Mouse (Mus musculus): ENCODE results near the gene Kif14. TPM values are rescaled to one million over a fixed set of nuclear protein-coding genes. Genes with fewer than 3 reads are reported as not detected.

Kif14 gene
- polyA plus RNA-seq, 1 experiment from 2014 or later: 7.6 TPM

GRCm38 (mm10) chr1:136564963-136565362 is 98.8 kb downstream of the Kif14 start:
- Histone ChIP-seq H3K9me3 (ENCODE audit: control insufficient read depth, low read length) (no peaks in the 10 kb centered on the region), H3K27me3 (replicated peaks; ENCODE audit: control insufficient read depth, insufficient read depth, low read length) (no peaks in the 10 kb centered on the region), H3K4me3 (ENCODE audit: low read depth, low read length) (no peak overlapping the region), H3K4me1 (replicated peaks; ENCODE audit: control insufficient read depth, insufficient read depth, low read length) (peaks cover 12% of the 10 kb centered on the region), H3K4me2 (ENCODE audit: low read length) (no peak overlapping the region), H3K36me3 (ENCODE audit: control insufficient read depth, insufficient read depth, low read length) (no peaks in the 10 kb centered on the region), H3K9ac (ENCODE audit: low read length) (no peak overlapping the region), H3K27ac (ENCODE audit: low read depth) (no peak overlapping the region)
- DNase-seq (ENCODE audit: low spot score): no peak
- no peak for ATAC-seq (replicated peaks; ENCODE audit: low FRiP score, low TSS enrichment, low read depth)
- WGBS: 77% methylated on average over 4 of the region's 4 CpGs

- DNase-seq (ENCODE audit: low spot score) (no peak), ATAC-seq (replicated peaks; ENCODE audit: low FRiP score, low TSS enrichment, low read depth) (no peak)
- no peaks in the 10 kb centered on the region for H3K27me3 ChIP-seq (replicated peaks; ENCODE audit: control insufficient read depth, insufficient read depth, low read length)
- no peak overlapping the region for H3K4me2 ChIP-seq (ENCODE audit: low read length)
- no peak overlapping the region for H3K27ac ChIP-seq (ENCODE audit: low read depth)
- no peaks in the 10 kb centered on the region for H3K36me3 ChIP-seq (ENCODE audit: control insufficient read depth, insufficient read depth, low read length)
- H3K9me3 ChIP-seq (ENCODE audit: control insufficient read depth, low read length): no peaks in the 10 kb centered on the region
- no peak overlapping the region for H3K9ac ChIP-seq (ENCODE audit: low read length)
- H3K4me3 ChIP-seq (ENCODE audit: low read depth, low read length): no peak overlapping the region
- H3K4me1 ChIP-seq (replicated peaks; ENCODE audit: control insufficient read depth, insufficient read depth, low read length): peaks cover 12% of the 10 kb centered on the region
- WGBS: 94% methylated on average over 5 of the region's 5 CpGs
Observed at GRCm38 (mm10) chr1:136566386-136566785, 100.2 kb downstream of the Kif14 start.

- Histone ChIP-seq H3K4me3 (ENCODE audit: low read depth, low read length) (no peak overlapping the region), H3K9ac (ENCODE audit: low read length) (no peak overlapping the region), H3K4me2 (ENCODE audit: low read length) (no peak overlapping the region), H3K27me3 (replicated peaks; ENCODE audit: control insufficient read depth, insufficient read depth, low read length) (no peaks in the 10 kb centered on the region), H3K9me3 (ENCODE audit: control insufficient read depth, low read length) (no peaks in the 10 kb centered on the region), H3K4me1 (replicated peaks; ENCODE audit: control insufficient read depth, insufficient read depth, low read length) (peaks cover 2% of the 10 kb centered on the region; the same call in 1 of the 2 replicates), H3K27ac (ENCODE audit: low read depth) (no peak overlapping the region), H3K36me3 (ENCODE audit: control insufficient read depth, insufficient read depth, low read length) (no peaks in the 10 kb centered on the region)
- ATAC-seq (replicated peaks; ENCODE audit: low FRiP score, low TSS enrichment, low read depth): no peak
- 80% methylated on average over 4 of the region's 4 CpGs for WGBS
- DNase-seq (ENCODE audit: low spot score): no peak
Observed at GRCm38 (mm10) chr1:136567641-136568040, 101.5 kb downstream of the Kif14 start.

- Histone ChIP-seq H3K4me3 (ENCODE audit: low read depth, low read length) (no peak overlapping the region), H3K9ac (ENCODE audit: low read length) (no peak overlapping the region), H3K27ac (ENCODE audit: low read depth) (no peak overlapping the region), H3K4me2 (ENCODE audit: low read length) (no peak overlapping the region), H3K9me3 (ENCODE audit: control insufficient read depth, low read length) (no peaks in the 10 kb centered on the region), H3K4me1 (replicated peaks; ENCODE audit: control insufficient read depth, insufficient read depth, low read length) (no peaks in the 10 kb centered on the region; the same call in 1 of the 2 replicates), H3K36me3 (ENCODE audit: control insufficient read depth, insufficient read depth, low read length) (no peaks in the 10 kb centered on the region), H3K27me3 (replicated peaks; ENCODE audit: control insufficient read depth, insufficient read depth, low read length) (no peaks in the 10 kb centered on the region)
- ATAC-seq (replicated peaks; ENCODE audit: low FRiP score, low TSS enrichment, low read depth) (no peak), DNase-seq (ENCODE audit: low spot score) (no peak)
- WGBS: 92% methylated on average over 11 of the region's 11 CpGs
Observed at GRCm38 (mm10) chr1:136568738-136569194, 102.6 kb downstream of the Kif14 start.

GRCm38 (mm10) chr1:136569206-136569605 is 103.1 kb downstream of the Kif14 start:
- no peaks in the 10 kb centered on the region for H3K27me3 ChIP-seq (replicated peaks; ENCODE audit: control insufficient read depth, insufficient read depth, low read length)
- DNase-seq (ENCODE audit: low spot score) (no peak), ATAC-seq (replicated peaks; ENCODE audit: low FRiP score, low TSS enrichment, low read depth) (no peak)
- no peaks in the 10 kb centered on the region for H3K9me3 ChIP-seq (ENCODE audit: control insufficient read depth, low read length)
- H3K4me2 ChIP-seq (ENCODE audit: low read length): no peak overlapping the region
- H3K9ac ChIP-seq (ENCODE audit: low read length): no peak overlapping the region
- no peak overlapping the region for H3K27ac ChIP-seq (ENCODE audit: low read depth)
- 82% methylated on average over 8 of the region's 8 CpGs for WGBS
- H3K4me3 ChIP-seq (ENCODE audit: low read depth, low read length): no peak overlapping the region
- no peaks in the 10 kb centered on the region for H3K36me3 ChIP-seq (ENCODE audit: control insufficient read depth, insufficient read depth, low read length)
- no peaks in the 10 kb centered on the region; the same call in 1 of the 2 replicates for H3K4me1 ChIP-seq (replicated peaks; ENCODE audit: control insufficient read depth, insufficient read depth, low read length)

GRCm38 (mm10) chr1:136569626-136570297 is 103.6 kb downstream of the Kif14 start:
- H3K27ac ChIP-seq (ENCODE audit: low read depth): no peak overlapping the region

GRCm38 (mm10) chr1:136570298-136570653 is 104.1 kb downstream of the Kif14 start:
- ATAC-seq (replicated peaks; ENCODE audit: low FRiP score, low TSS enrichment, low read depth) (no peak), DNase-seq (ENCODE audit: low spot score) (no peak)
- Histone ChIP-seq H3K27ac (ENCODE audit: low read depth) (no peak overlapping the region), H3K9ac (ENCODE audit: low read length) (no peak overlapping the region), H3K4me3 (ENCODE audit: low read depth, low read length) (0 out of 2 replicates have a peak overlapping the region, but pooled peaks have one; percentile 1), H3K4me2 (ENCODE audit: low read length) (peak overlapping the region; percentile 37), H3K36me3 (ENCODE audit: control insufficient read depth, insufficient read depth, low read length) (no peaks in the 10 kb centered on the region), H3K9me3 (ENCODE audit: control insufficient read depth, low read length) (no peaks in the 10 kb centered on the region), H3K4me1 (replicated peaks; ENCODE audit: control insufficient read depth, insufficient read depth, low read length) (no peaks in the 10 kb centered on the region; the same call in 1 of the 2 replicates), H3K27me3 (replicated peaks; ENCODE audit: control insufficient read depth, insufficient read depth, low read length) (no peaks in the 10 kb centered on the region)
- WGBS: 18% methylated on average over 13 of the region's 13 CpGs

More at GRCm38 (mm10) chr1:136569626-136570297, 103.6 kb downstream of the Kif14 start:
- Histone ChIP-seq H3K4me2 (ENCODE audit: low read length) (peak overlapping the region; percentile 37), H3K36me3 (ENCODE audit: control insufficient read depth, insufficient read depth, low read length) (no peaks in the 10 kb centered on the region), H3K4me1 (replicated peaks; ENCODE audit: control insufficient read depth, insufficient read depth, low read length) (no peaks in the 10 kb centered on the region; the same call in 1 of the 2 replicates), H3K9ac (ENCODE audit: low read length) (no peak overlapping the region), H3K27me3 (replicated peaks; ENCODE audit: control insufficient read depth, insufficient read depth, low read length) (no peaks in the 10 kb centered on the region), H3K9me3 (ENCODE audit: control insufficient read depth, low read length) (no peaks in the 10 kb centered on the region), H3K4me3 (ENCODE audit: low read depth, low read length) (0 out of 2 replicates have a peak overlapping the region, but pooled peaks have one; percentile 1)
- DNase-seq (ENCODE audit: low spot score) (no peak), ATAC-seq (replicated peaks; ENCODE audit: low FRiP score, low TSS enrichment, low read depth) (no peak)
- 38% methylated on average over 20 of the region's 20 CpGs for WGBS

- H3K36me3 ChIP-seq (ENCODE audit: control insufficient read depth, insufficient read depth, low read length): no peaks in the 10 kb centered on the region
- H3K27ac ChIP-seq (ENCODE audit: low read depth): no peak overlapping the region
- WGBS: 87% methylated on average over 9 of the region's 9 CpGs
- DNase-seq (ENCODE audit: low spot score): no peak
- no peak overlapping the region for H3K4me3 ChIP-seq (ENCODE audit: low read depth, low read length)
- H3K27me3 ChIP-seq (replicated peaks; ENCODE audit: control insufficient read depth, insufficient read depth, low read length): no peaks in the 10 kb centered on the region
- H3K4me2 ChIP-seq (ENCODE audit: low read length): no peak overlapping the region
- H3K9ac ChIP-seq (ENCODE audit: low read length): no peak overlapping the region
- H3K4me1 ChIP-seq (replicated peaks; ENCODE audit: control insufficient read depth, insufficient read depth, low read length): no peaks in the 10 kb centered on the region; the same call in 1 of the 2 replicates
- no peaks in the 10 kb centered on the region for H3K9me3 ChIP-seq (ENCODE audit: control insufficient read depth, low read length)
- ATAC-seq (replicated peaks; ENCODE audit: low FRiP score, low TSS enrichment, low read depth): no peak
Observed at GRCm38 (mm10) chr1:136570976-136571375, 104.8 kb downstream of the Kif14 start.

GRCm38 (mm10) chr1:136571530-136571929 is 105.4 kb downstream of the Kif14 start:
- H3K4me1 ChIP-seq (replicated peaks; ENCODE audit: control insufficient read depth, insufficient read depth, low read length): no peaks in the 10 kb centered on the region; the same call in 1 of the 2 replicates
- no peaks in the 10 kb centered on the region for H3K27me3 ChIP-seq (replicated peaks; ENCODE audit: control insufficient read depth, insufficient read depth, low read length)
- H3K36me3 ChIP-seq (ENCODE audit: control insufficient read depth, insufficient read depth, low read length): no peaks in the 10 kb centered on the region
- no peak overlapping the region for H3K27ac ChIP-seq (ENCODE audit: low read depth)
- H3K9me3 ChIP-seq (ENCODE audit: control insufficient read depth, low read length): no peaks in the 10 kb centered on the region
- no peak overlapping the region for H3K4me3 ChIP-seq (ENCODE audit: low read depth, low read length)
- ATAC-seq (replicated peaks; ENCODE audit: low FRiP score, low TSS enrichment, low read depth) (no peak), DNase-seq (ENCODE audit: low spot score) (no peak)
- WGBS: 89% methylated on average over 10 of the region's 10 CpGs
- H3K4me2 ChIP-seq (ENCODE audit: low read length): no peak overlapping the region
- no peak overlapping the region for H3K9ac ChIP-seq (ENCODE audit: low read length)
